Mouse (Mus musculus) CH12.LX (cell line): ENCODE measurements around the gene Cd36. TPM values are rescaled to one million over a fixed set of nuclear protein-coding genes. Genes with fewer than 3 reads are reported as not detected.

Experiments used
- DNase-seq: peaks from one replicate; pipeline ENCODE4 v3.0.0-alpha.2; 2013; ENCODE audit errors: extremely low read depth
- H3K27ac ChIP-seq: 2 replicates; pipeline ENCODE4 v1.5.1; 2012; ENCODE audit warnings: low read depth, mild to moderate bottlenecking, control low read depth, moderate library complexity; ENCODE audit not compliant: insufficient read depth
- H3K27me3 ChIP-seq: replicated peaks from 2 replicates; pipeline ENCODE3; 2012; ENCODE audit warnings: inconsistent platforms
- H3K36me3 ChIP-seq, 2 experiments: replicated peaks in 1 of 2; 2 replicates each; pipeline versions ENCODE3 to v1.6.1; 2012; ENCODE audit warnings: inconsistent platforms in 1 of 2, low read length in 1 of 2, mild to moderate bottlenecking in 1 of 2, mixed read lengths in 1 of 2, moderate library complexity in 1 of 2; ENCODE audit not compliant: control insufficient read depth in 1 of 2, insufficient read depth in 1 of 2
- H3K4me1 ChIP-seq, 2 experiments: 2 replicates each; pipeline ENCODE4 v1.6.1; 2012; ENCODE audit warnings: inconsistent platforms in 1 of 2, moderate library complexity in 1 of 2; ENCODE audit not compliant: insufficient read depth in 2 of 2, control insufficient read depth in 1 of 2
- H3K4me2 ChIP-seq: 2 replicates; pipeline ENCODE4 v1.6.1; 2012; ENCODE audit warnings: low read depth, mild to moderate bottlenecking, control low read depth; ENCODE audit not compliant: poor library complexity, insufficient read depth, severe bottlenecking
- H3K4me3 ChIP-seq, 3 experiments: fragments of 150-350 bp in 1 of 3; sonication (generic) in 1 of 3; replicated peaks in 1 of 3; 2 replicates each; pipeline versions ENCODE3 to v1.5.1; 2011 to 2012; ENCODE audit warnings: low read depth in 2 of 3, low read length in 2 of 3, mild to moderate bottlenecking in 2 of 3, moderate library complexity in 2 of 3, control low read depth in 1 of 3, improper control_type of control experiment in 1 of 3, inconsistent platforms in 1 of 3, mixed read lengths in 1 of 3; ENCODE audit not compliant: poor library complexity in 1 of 3
- H3K79me2 ChIP-seq: replicated peaks from 2 replicates; pipeline ENCODE4 v1.6.1; 2012; ENCODE audit warnings: mild to moderate bottlenecking, moderate library complexity; ENCODE audit not compliant: control insufficient read depth, poor library complexity, insufficient read depth, severe bottlenecking; ENCODE audit errors: extremely low read depth
- H3K9ac ChIP-seq: 2 replicates; pipeline ENCODE4 v1.6.1; 2012; ENCODE audit warnings: low read depth, mild to moderate bottlenecking, control low read depth, moderate library complexity; ENCODE audit not compliant: insufficient read depth
- H3K9me3 ChIP-seq: replicated peaks from 2 replicates; pipeline ENCODE3; 2012; ENCODE audit warnings: low read length, inconsistent platforms, mixed read lengths
- CHD2 ChIP-seq: IDR thresholded peaks from 2 replicates; pipeline ENCODE4 v1.6.1; 2011; ENCODE audit warnings: low read length, improper control_type of control experiment
- CTCF ChIP-seq, 2 experiments: IDR thresholded peaks in 1 of 2; conservative IDR thresholded peaks in 1 of 2; 2 replicates each; pipeline ENCODE4 v1.5.1; 2011 to 2012; ENCODE audit warnings: low read depth in 2 of 2, low read length in 2 of 2, improper control_type of control experiment in 1 of 2, inconsistent platforms in 1 of 2, mild to moderate bottlenecking in 1 of 2, moderate library complexity in 1 of 2
- GABPA ChIP-seq: IDR thresholded peaks from 2 replicates; pipeline ENCODE4 v1.6.1; 2012; ENCODE audit warnings: low read depth, low read length, improper control_type of control experiment, inconsistent platforms; ENCODE audit not compliant: insufficient replicate concordance
- HCFC1 ChIP-seq: IDR thresholded peaks from 2 replicates; pipeline ENCODE4 v1.6.1; 2012; ENCODE audit warnings: low read depth, mild to moderate bottlenecking, inconsistent platforms, low read length, improper control_type of control experiment
- JUN ChIP-seq: IDR thresholded peaks from 2 replicates; pipeline ENCODE4 v1.6.1; 2011; ENCODE audit warnings: low read depth, mild to moderate bottlenecking, low read length, improper control_type of control experiment, moderate library complexity; ENCODE audit not compliant: insufficient read depth
- JUND ChIP-seq: conservative IDR thresholded peaks from 2 replicates; pipeline ENCODE4 v1.6.1; 2011; ENCODE audit warnings: low read depth, low read length, improper control_type of control experiment
- MXI1 ChIP-seq: IDR thresholded peaks from 2 replicates; pipeline ENCODE4 v1.6.1; 2011; ENCODE audit warnings: mild to moderate bottlenecking, low read depth, low read length, improper control_type of control experiment
- PAX5 ChIP-seq: IDR thresholded peaks from 2 replicates; pipeline ENCODE4 v1.6.1; 2012; ENCODE audit warnings: low read length, inconsistent platforms, mixed read lengths
- POLR2A ChIP-seq: IDR thresholded peaks from 2 replicates; pipeline ENCODE4 v1.6.1; 2011; ENCODE audit warnings: low read depth, mild to moderate bottlenecking, improper control_type of control experiment, low read length
- RAD21 ChIP-seq: IDR thresholded peaks from 2 replicates; pipeline ENCODE4 v1.6.1; 2011; ENCODE audit warnings: low read depth, mild to moderate bottlenecking, low read length, improper control_type of control experiment, moderate library complexity
- RCOR1 ChIP-seq: conservative IDR thresholded peaks from 2 replicates; pipeline ENCODE4 v1.6.1; 2012; ENCODE audit warnings: low read depth, mild to moderate bottlenecking, inconsistent platforms, low read length, improper control_type of control experiment
- TBP ChIP-seq: conservative IDR thresholded peaks from 2 replicates; pipeline ENCODE4 v1.6.1; 2011; ENCODE audit warnings: low read depth, low read length, improper control_type of control experiment
- UBTF ChIP-seq: IDR thresholded peaks from 2 replicates; pipeline ENCODE4 v1.6.1; 2012; ENCODE audit warnings: low read depth, mild to moderate bottlenecking, inconsistent platforms, low read length, improper control_type of control experiment, moderate library complexity
- ZKSCAN1 ChIP-seq: IDR thresholded peaks from 2 replicates; pipeline ENCODE4 v1.6.1; 2012; ENCODE audit warnings: low read depth, inconsistent platforms, low read length, improper control_type of control experiment, borderline replicate concordance
- ZNF384 ChIP-seq: IDR thresholded peaks from 2 replicates; pipeline ENCODE4 v1.6.1; 2012; ENCODE audit warnings: low read depth, low read length, improper control_type of control experiment, inconsistent platforms
- dilution Hi-C: fragments of 300-500 bp; cut with MboI; formaldehyde crosslinking; loops from 2 replicates; pipeline ENCODE4 v1.14.3; 2020; ENCODE audit warnings: low sequenced_read_pairs; ENCODE audit not compliant: extremely low pct_unique_long_range_greater_than_20kb, extremely low pct_ligation_motif_present
- in situ Hi-C: fragments of 300-500 bp; cut with MboI; formaldehyde crosslinking; loops from 3 replicates; pipeline ENCODE4 v1.14.3; 2019; ENCODE audit warnings: low sequenced_read_pairs, low pct_ligation_motif_present, low pct_unique_long_range_greater_than_20kb, mixed read lengths
- polyA plus RNA-seq: library from polyadenylated mRNA; unstranded; fragments of >175 nt; gene quantifications from 2 replicates; pipeline ENCODE4 v1.2.1, GENCODE M21; 2012; ENCODE audit warnings: low read depth; ENCODE audit not compliant: insufficient read length
- total RNA-seq, 2 experiments: library from RNA; depleted of rRNA; stranded (reverse); fragments of 300-350 nt in 1 of 2; fragments of >200 nt in 1 of 2; gene quantifications; 2 replicates each; pipeline ENCODE4 v1.2.3; 2012 to 2014

Cd36 gene
- total and polyA plus RNA-seq, 3 experiments: 145 to 690 (median 608) TPM

GRCm38 (mm10) chr5:17883357-17883875, 5.2 kb downstream of the Cd36 start:
- no peak for DNase-seq
- Histone ChIP-seq H3K27ac (no peak overlapping the region), H3K4me2 (no peak overlapping the region), H3K4me1 (no peaks in the 10 kb centered on the region), H3K27me3 (no peaks in the 10 kb centered on the region), H3K79me2 (no peaks in the 10 kb centered on the region)
- dilution Hi-C loops (no loop called here), in situ Hi-C loops (no loop called here)
- no peak for TF ChIP-seq JUN
- no peak for TF ChIP-seq POLR2A
- no peak for TF ChIP-seq JUND
- TF ChIP-seq TBP: no peak
- TF ChIP-seq, all 38 proteins: peak for 0
- Histone ChIP-seq H3K9ac (no peak overlapping the region), H3K9me3 (no peaks in the 10 kb centered on the region), H3K4me3 (no peak overlapping the region), H3K36me3 (no peaks in the 10 kb centered on the region)

GRCm38 (mm10) chr5:17881542-17881896, 7.1 kb downstream of the Cd36 start:
- in situ Hi-C loops: no loop called here
- H3K27ac ChIP-seq: no peak overlapping the region
- H3K9ac ChIP-seq: no peak overlapping the region
- dilution Hi-C loops: no loop called here
- H3K9me3 ChIP-seq: no peaks in the 10 kb centered on the region
- no peak for DNase-seq
- no peak overlapping the region for H3K4me3 ChIP-seq
- no peaks in the 10 kb centered on the region for H3K27me3 ChIP-seq
- H3K36me3 ChIP-seq: no peaks in the 10 kb centered on the region
- H3K79me2 ChIP-seq: no peaks in the 10 kb centered on the region
- no peaks in the 10 kb centered on the region for H3K4me1 ChIP-seq
- TF ChIP-seq CHD2 (no peak), ZKSCAN1 (no peak), RAD21 (peak; percentile 18), GABPA (no peak), CTCF (conservative IDR thresholded peaks at IDR 0.05 in 1 of 2, IDR thresholded peaks at IDR 0.05 in 1 of 2; ENCODE audit: low read depth in 2 of 2, low read length in 2 of 2) (peak in 1 of 2 experiments; percentile 18; a peak in 1 of 4 replicates), UBTF (no peak)
- H3K4me2 ChIP-seq: no peak overlapping the region

- Histone ChIP-seq H3K27ac (no peak overlapping the region), H3K9ac (no peak overlapping the region), H3K4me3 (no peak overlapping the region), H3K9me3 (no peaks in the 10 kb centered on the region), H3K4me2 (no peak overlapping the region), H3K4me1 (no peaks in the 10 kb centered on the region), H3K36me3 (no peaks in the 10 kb centered on the region), H3K79me2 (no peaks in the 10 kb centered on the region), H3K27me3 (no peaks in the 10 kb centered on the region)
- dilution Hi-C loops (no loop called here), in situ Hi-C loops (no loop called here)
- no peak for DNase-seq
- no peak for TF ChIP-seq PAX5
- TF ChIP-seq RCOR1: no peak
- TF ChIP-seq MXI1: no peak
- TF ChIP-seq ZNF384: no peak
- TF ChIP-seq HCFC1: no peak
Observed at GRCm38 (mm10) chr5:17880799-17881541, 7.6 kb downstream of the Cd36 start.
